Mouse (Mus musculus): ENCODE results near the gene App. TPM values are rescaled to one million over a fixed set of nuclear protein-coding genes. Genes with fewer than 3 reads are reported as not detected.

Gene App
- polyA plus RNA-seq, 1 experiment = 109 TPM

DNA sequence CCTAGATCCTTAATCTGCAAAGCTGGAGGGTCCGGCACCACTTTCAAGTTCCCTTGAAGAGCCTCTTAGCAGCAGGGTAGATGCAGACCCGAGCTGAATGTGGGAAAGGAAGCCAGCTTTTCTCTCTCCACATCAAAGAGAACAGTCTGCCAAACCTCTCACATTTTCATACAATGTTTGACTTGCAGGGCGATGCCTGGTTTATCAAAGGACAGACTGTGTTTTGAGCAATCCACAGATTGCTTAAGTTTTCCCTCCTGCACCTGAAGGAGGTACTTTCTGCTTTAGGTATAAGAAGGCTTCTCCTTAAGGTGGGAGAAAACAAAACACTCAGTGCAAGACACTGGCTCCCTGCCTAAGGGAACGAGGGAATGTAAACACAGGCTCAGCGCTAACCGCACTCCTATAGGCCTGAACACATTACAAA lies 178.1 kb downstream of the App start:
- WGBS = 23% methylated on average over 6 of the region's 6 CpGs
- DNase-seq (ENCODE audit: low read depth, low spot score) = no peak

DNA sequence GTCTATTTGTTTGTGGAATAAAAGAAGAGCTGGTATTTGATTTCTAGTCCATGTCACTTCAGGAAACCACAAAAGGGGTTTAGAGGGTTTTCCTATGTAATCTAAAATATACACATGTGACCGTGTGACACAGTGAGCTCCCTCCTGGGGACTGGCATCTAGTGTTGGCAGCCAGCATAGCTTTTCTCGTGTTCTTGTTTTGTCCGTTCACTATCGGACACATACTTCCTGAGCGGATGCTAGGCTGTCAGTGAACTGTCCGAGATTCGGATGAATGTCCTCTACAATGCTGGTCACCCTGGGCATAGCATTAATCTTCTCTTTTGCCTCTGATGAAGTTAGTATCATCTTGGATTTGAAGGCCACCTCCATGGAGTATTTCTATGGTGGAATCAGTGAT lies 180.7 kb downstream of the App start:
- DNase-seq (ENCODE audit: low read depth, low spot score) = no peak
- 88% methylated on average over 7 of the region's 7 CpGs for WGBS

DNA sequence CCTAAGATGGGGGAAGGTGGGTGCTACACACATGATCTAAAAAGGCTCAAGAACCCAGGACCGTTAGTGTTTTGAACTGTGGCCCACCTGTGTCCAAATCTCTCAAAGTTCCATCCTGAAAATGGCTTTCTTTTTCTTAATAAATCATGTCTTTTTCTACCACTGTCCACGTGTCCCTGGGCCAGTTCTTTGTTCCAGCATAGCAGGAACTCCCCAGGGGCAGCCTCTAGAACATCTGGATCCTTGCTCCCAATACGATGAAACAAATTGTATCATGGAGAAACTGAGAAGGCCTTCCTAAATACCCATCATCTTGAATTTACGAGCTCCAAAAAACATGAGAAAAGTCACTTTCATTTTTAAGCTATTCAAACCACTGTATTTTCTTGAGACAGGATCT lies 182.6 kb downstream of the App start:
- no peak for DNase-seq (ENCODE audit: low read depth, low spot score)
- 84% methylated on average over 4 of the region's 4 CpGs for WGBS

DNA sequence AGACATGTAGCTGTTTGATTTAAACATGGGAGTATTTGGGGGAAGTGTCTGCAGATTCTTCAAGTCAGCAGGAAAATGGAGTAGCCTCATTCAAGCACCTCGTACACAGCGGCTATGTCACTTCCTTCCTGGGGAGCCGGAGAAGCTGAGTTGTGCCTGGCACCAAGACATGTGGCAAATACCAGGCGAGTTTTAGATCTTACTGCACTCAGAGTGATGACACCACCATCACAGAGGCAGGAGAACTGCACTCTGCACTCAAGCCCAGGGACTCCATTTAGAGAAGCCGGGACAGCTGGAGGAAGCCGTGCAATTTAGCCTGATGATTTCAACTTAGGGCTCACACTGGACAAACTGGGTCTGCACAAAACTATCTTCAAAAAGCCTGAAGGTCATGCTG lies 183.6 kb downstream of the App start:
- WGBS = 77% methylated on average over 6 of the region's 6 CpGs
- no peak for DNase-seq (ENCODE audit: low read depth, low spot score)

DNA sequence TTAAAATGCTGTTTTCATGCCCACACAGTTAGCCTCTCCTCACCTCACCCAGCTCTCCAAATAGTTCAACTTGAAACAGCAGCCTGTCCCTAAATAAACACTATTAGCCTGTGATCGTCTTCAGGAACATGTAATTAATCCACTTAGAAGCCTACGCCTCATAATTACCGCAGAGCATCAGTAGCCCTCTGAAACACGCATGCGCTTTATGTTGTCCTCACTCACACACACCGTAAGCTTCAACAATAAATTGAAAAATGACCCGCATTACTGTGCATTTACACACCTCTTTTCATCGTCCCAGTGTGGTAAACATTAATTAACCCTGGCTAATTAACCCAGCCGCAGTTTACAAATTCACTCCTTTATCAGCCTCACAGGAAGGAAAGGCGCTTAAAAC lies 184.1 kb downstream of the App start:
- WGBS = 87% methylated on average over 10 of the region's 10 CpGs

DNA sequence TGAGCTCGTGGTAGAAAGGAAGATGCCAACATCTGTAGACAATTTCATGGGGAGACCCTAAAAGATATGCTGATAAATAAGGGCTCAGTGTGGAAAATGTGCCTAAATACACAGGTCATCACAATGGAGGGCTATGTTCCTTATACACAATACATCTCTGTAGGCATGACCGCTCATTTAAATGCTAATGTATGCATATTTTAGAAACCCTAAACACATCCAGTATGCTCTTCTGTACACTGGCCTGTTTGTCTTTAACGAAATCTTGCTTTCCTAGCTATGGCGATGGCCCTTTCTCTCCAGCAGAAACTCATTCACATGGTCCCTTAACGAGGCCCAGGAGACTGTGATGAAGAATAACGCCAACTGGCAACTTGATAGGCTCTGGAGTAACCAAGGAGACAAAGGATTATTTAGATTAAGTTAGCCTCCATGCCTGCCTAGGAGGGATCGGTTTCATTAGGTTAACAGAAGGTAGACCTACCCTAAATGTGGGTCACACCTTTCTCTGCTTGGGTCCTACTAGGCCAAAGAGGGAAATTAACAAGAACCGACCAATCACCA lies 185.8 kb downstream of the App start:
- WGBS = 93% methylated on average over 8 of the region's 8 CpGs

More for the DNA sequence above, 184.1 kb downstream of the App start:
- no peak for DNase-seq (ENCODE audit: low read depth, low spot score)

DNA sequence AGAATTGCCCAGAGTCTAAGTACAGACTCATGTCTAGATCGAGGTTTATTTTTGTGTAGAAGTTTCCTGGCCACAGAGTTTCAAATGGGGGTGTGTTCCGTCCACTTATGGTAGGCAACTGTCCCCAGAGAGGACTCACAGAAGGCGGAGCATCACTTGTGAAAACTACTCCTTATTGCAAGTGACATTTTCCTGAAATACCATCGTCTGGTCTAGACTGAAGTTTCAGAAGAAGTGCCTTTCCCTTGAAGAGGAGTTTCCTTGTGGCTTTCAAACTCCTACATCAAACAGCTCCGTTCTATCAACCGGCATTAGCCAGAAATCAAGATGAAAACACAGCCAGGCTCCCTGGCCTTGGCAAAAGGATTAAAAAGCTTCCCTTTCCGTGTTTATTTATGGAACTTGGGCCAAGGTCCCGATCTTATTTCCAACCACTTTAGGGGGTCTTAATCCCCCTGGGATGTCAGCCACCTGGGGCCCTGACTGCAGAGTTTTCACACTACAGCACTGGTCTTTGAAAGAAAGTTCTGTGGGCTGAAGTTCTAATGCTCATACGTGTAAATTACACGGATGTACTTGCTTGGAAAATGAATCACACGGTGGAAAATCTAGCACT lies 187.4 kb downstream of the App start:
- WGBS = 69% methylated on average over 11 of the region's 11 CpGs
- DNase-seq (ENCODE audit: low read depth, low spot score) = no peak

More for the DNA sequence above, 185.8 kb downstream of the App start:
- no peak for DNase-seq (ENCODE audit: low read depth, low spot score)

DNA sequence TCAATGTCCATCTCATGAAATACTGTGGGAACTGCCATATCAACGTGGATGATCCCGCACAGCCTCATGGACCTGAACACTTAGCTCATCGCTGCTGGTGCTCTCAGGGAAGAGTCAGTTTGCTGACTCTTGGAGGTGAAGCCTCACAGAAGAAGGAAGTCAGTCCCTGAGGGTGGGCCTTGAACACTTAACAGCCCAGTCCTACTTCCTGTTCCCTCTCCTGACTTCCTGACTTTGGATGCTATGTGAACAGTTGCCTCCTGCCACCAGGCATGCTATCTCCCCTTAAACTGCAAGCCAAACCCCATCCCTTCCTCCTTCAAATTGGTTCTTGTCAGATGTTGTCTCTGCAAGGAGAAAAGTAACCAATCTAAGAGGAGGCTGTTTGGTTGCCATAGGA lies 188.2 kb downstream of the App start:
- no peak for DNase-seq (ENCODE audit: low read depth, low spot score)
- WGBS = 93% methylated on average over 3 of the region's 3 CpGs

DNA sequence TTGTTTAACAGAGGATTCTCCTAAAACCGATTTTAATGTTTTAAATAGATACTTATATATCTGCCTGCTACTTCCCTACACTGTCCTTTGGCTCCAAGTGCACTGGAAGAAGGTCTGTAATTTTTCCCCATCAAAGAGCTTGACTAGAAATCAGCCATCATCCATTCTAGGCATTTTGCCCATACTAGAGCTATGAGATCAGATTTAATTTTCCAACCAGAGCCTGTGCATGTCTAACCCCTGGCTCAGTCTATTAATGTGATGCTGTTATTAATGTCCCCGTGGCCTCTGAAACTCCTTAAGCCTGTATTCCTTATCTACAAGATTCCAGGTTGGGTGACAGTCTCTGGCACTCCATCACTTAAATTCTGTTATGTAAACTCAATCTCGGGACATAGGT lies 190.1 kb downstream of the App start:
- no peak for DNase-seq (ENCODE audit: low read depth, low spot score)
- WGBS = 70% methylated on average over 3 of the region's 3 CpGs

DNA sequence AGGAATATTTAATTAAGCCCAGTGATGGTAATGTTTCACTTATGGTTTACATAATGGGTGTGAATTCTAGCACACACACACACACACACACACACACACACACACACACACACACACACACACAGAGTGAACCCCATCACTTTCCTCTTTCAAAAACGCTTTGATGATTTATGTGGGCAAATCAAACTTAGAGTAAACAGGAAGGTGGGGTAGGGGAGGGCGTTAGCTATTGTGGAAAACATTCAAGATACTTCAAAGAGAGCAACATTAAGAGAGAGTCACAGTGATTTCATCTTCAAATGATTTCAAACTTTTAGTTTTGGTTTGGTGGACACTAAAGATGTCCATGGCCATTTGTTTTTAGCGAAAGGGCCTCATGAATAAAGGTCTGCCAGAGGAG lies 191.0 kb downstream of the App start:
- DNase-seq (ENCODE audit: low read depth, low spot score) = no peak
- WGBS = 44% methylated on average over 3 of the region's 3 CpGs

DNA sequence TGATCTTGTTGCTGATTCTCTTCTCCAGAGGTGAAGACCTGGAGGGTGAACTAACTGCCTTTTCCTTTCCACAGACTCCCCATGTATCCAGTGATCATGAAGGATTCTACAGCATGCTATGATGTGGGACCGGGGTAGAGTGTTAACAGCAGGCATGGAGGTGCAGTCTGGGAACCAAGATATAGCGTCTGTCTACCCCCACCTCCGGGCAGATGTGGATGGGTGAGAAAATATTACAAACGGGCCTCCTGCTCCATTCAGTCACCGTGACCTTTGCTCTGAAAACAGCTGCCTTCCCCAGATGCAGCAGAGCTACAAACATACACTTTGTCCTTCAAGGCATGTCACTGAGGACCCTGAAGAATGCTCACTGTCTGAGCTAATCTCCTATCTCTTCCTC lies 195.0 kb downstream of the App start:
- no peak for DNase-seq (ENCODE audit: low read depth, low spot score)
- 47% methylated on average over 5 of the region's 5 CpGs for WGBS

DNA sequence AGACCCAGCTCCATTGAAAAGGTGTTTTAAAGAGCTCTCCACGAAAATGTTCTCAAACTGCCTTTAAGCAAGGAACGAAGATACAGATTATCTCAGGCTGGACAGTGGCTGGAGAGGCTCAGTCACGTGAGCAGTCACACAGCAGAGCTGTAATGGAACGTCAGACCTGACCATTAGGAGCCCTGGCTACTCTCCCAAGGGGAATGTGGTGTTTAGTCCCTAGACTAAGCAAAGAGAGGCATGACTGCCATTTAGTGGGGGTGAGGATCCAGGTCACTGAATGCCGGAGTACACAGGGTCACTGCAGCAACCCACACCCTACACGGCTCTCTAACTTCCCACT lies 199.4 kb downstream of the App start:
- WGBS = 93% methylated on average over 6 of the region's 6 CpGs
- DNase-seq (ENCODE audit: low read depth, low spot score) = no peak

DNA sequence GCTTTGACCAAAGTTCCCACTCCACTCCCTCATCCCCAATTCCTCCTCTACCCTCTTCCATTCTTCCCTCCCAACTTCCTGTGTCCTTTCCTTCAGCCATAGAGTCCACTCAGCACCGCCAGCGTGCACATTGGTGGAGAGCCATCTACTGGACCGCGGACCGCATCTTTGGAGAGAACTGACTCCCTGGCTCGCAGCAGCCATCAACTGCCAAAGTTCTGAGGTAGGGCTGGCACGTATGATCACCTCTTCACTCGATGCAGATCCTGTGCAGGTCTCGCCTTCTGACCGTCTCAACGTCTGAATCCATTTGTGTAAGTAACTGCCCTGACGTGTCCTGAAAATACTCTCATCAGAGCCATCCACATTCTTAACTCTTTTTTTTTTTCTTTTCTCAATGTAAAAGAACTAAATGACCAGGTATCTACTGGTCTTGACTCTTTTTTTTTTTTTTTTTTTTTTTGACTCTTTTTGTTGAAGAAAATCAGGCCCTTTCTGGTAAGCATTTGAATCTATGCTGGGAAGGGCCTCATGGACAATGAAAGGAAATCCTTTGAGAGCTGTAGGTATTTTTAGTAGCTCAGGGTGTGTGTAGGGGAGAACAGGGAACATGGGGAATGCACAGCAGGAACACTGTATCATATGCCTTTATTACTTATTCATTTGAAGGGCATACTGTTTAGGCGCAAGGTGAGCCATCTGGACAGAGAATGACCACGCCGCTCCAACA lies 200.0 kb downstream of the App start:
- 95% methylated on average over 15 of the region's 15 CpGs for WGBS
- DNase-seq (ENCODE audit: low read depth, low spot score) = no peak

DNA sequence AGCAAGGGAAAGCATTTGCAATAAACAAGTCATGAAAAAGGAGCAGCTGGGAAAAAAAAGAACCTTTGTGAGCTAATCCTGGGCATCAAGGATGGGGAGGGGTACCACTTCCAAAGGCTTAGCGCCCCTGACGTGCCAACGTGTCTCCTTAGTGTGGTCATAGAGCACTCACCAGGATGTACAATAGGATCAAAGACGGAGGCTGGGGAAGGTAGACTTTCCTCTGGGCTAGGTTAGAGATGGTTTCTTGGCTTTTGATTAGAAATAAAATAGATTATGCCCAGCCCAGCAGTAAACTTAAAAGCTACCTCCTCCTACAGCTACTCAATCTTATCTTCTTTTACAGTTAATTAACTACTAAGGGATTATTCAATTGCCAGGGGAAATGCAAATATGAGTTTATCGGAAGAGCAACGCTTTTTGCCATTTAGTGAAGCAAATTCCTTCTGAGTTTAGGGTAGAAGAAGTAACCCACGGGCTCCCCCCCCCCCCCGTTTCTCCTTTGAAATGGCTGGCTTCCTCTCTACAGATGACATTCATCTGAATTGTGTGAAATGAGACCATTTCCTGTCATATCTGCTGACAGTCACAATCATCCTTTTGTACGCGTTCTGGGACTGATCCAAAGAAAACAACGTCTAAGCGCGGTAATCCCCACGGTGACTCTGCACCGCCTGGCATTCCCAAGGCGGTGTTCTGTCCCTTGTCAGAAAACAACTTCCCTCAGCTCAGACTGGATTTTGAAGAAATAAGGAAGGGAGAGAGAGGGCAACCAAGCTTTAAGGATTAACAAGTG lies 201.8 kb downstream of the App start:
- WGBS = 36% methylated on average over 16 of the region's 16 CpGs
- DNase-seq (ENCODE audit: low read depth, low spot score) = no peak

DNA sequence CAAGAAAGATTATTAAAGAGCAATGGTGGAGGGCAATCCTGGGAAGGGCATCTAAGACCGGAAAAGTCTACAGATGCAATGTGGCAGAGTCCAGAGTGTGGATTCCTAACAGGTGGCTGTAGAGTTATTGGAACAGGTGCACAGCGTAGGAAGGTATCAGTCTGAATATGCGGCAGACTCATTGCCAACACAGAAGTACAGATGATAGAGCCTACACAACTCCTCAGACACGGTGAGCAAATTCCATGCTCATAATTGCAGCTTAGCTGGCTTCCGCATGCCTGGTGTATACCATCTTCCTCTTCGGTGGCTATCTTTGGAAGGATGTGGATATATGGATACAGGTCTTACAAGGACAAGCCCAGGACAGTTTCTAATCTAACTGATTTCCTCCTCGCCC lies 204.5 kb downstream of the App start:
- WGBS = 86% methylated on average over 7 of the region's 7 CpGs
- DNase-seq (ENCODE audit: low read depth, low spot score) = no peak

DNA sequence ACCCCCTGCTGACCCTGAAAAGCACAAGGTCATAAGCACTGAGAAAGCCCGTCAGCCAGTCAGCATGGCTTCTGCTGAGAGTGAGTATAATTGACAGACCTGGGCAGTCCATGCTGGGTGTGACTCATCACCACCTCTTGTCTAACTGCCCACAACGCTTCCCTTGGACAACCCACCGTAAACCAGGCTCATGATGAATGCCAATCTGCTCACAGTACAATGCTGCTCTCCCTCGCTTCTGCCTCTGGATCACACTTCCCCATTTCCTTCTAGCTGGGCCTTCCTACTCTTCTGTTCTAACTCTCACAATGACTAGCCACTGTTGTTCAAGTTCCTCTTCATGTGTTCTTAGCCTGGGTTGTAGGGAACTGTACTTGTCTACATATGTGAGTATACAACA lies 206.6 kb downstream of the App start:
- 75% methylated on average over 4 of the region's 4 CpGs for WGBS
- no peak for DNase-seq (ENCODE audit: low read depth, low spot score)

DNA sequence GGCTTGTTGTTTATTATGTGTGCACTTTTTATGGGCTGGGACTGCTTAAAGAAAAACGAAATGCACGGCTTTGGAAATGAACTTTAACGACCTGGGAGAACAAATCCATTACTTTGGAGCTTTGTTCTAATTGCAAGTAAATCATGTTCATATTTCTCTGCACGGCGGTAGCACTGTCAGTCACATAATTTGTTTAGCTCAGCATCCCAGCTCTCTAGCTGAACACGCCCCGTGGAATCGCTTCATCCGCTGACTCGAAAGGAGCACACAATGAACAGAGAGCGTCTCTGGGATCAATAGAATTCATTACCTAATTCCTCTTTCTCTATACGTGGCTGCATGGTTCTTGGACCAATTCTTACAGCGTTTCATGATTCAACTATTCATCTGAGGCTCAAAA lies 207.5 kb downstream of the App start:
- WGBS = 69% methylated on average over 13 of the region's 13 CpGs
- no peak for DNase-seq (ENCODE audit: low read depth, low spot score)

DNA sequence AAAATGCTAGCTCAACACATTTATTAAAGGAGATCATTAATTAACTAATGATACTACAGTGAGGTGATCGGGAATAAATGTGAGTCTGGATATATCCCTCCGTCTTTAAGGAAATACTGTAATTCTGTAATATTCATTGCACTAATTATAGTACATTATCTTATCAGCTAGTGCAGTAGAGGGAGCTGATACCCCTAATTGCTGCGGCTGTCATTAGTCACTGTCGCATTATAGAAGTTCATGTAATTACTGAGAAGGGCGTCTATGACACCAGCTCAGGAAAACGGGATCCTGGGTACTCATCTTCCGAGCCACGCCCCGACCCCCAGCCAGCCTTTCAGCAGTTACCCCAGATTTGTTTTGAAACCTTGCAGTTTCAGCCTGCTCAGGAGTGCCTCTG lies 209.6 kb downstream of the App start:
- WGBS = 91% methylated on average over 9 of the region's 9 CpGs
- DNase-seq (ENCODE audit: low read depth, low spot score) = no peak

DNA sequence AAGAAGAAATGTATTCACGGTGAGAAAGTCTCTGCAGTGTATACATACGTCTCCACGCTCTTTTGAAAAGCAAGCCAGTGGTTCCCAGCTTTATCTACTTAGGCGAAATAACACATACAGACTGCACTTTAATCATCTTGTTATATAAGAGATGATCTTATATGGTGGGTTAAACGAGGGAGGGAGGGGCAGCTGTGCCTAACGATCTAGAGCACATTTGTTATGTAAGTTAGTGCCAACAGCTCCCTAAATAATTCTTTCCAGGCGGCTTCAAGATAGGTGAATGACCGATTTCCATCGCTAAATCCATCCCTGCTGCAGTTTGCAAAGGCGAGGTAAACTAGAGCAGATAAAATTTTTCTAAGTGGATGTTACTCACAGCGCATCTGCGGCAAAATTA lies 210.0 kb downstream of the App start:
- no peak for DNase-seq (ENCODE audit: low read depth, low spot score)
- WGBS = 91% methylated on average over 12 of the region's 12 CpGs

DNA sequence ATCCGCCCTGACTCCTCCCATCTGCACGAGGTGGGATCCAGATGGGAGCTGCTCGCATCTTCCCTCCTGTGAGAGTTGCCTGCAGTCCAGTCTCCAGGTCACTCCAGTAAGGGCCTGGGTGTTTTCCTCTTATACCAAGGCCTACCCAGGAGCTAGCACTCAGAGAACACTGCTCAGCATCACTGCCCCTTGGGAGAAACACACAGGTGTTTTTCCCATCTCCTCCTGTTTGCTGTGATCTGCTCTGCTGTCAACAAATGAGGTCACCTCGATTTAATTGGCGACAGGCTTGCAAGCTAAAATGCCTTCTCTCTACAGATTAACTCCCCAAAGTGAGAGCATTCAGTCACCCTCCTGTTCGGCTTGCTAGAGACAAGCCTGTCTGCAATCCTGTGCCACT lies 216.3 kb downstream of the App start:
- 73% methylated on average over 6 of the region's 6 CpGs for WGBS
- no peak for DNase-seq (ENCODE audit: low read depth, low spot score)

DNA sequence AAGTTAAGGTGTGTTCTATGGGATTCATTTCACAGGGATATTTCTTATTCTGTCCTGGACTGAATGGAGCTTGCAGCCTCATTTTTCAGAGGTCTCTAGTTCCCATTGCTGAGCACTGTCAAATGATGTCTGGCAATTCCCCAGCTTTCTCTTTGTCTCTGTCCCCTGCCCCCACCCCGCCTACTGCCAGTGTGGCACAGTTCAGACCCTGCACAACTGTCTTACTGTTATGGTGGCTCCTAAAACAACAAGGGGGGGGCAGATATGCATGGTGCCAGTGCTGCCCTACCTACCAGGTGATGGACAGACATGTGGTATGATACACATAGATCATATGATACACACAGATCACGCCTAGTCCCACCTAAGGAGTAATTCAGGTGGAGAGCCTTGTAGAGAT lies 216.9 kb downstream of the App start:
- 94% methylated on average over 2 of the region's 2 CpGs for WGBS
- DNase-seq (ENCODE audit: low read depth, low spot score) = no peak

Data from large intestine, adult 2 months (tissue).